Mouse (Mus musculus) c-Kit-positive CD71-positive TER-119-positive erythroid progenitor cells, embryonic 14.5 days (primary cell): Measurements from ENCODE around the gene Evi2a.
A peak's percentile ranks its signal among the peaks of the same experiment; 100 is the strongest.

Source experiments
- DNase-seq: peaks from one replicate; pipeline ENCODE4 v3.0.0-alpha.2; 2013; ENCODE audit warnings: low spot score

Gene Evi2a

DNA sequence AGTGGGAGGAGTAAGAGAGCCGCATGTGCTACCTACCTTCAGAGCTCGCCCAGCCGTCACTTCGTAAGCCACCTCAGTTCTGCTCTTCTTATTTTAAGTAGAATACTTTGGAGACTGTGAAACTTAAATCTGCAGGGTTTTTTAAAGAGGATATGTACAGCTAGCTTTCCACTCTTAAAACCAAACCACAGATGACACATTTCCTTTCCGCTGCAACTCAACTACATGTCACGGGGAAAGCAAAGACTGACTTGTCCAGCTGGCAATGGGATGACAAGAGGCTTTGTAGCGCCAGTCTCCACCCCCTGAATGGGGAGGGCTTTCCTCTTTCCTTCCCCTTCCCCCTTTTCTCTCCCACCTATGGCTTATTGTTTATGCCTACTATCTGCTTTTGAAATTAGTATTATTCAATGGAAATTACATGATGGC, at the start of gene Evi2a, which contains the start of gene Evi2:
Gene Evi2a, minus strand, starts transcription at position 277 of the 429 bp plus-strand sequence.
Gene Evi2, minus strand, starts transcription at position 257 of the 429 bp plus-strand sequence.
- no peak for DNase-seq

GRCm38 (mm10) chr11:79577741-79578140, 47.3 kb upstream of the Evi2a start:
- peak; percentile 71 for DNase-seq

- no peak for DNase-seq
Observed at GRCm38 (mm10) chr11:79575383-79576073, 45.1 kb upstream of the Evi2a start.

- DNase-seq = no peak
Observed at GRCm38 (mm10) chr11:79573836-79574235, 43.4 kb upstream of the Evi2a start.

DNA sequence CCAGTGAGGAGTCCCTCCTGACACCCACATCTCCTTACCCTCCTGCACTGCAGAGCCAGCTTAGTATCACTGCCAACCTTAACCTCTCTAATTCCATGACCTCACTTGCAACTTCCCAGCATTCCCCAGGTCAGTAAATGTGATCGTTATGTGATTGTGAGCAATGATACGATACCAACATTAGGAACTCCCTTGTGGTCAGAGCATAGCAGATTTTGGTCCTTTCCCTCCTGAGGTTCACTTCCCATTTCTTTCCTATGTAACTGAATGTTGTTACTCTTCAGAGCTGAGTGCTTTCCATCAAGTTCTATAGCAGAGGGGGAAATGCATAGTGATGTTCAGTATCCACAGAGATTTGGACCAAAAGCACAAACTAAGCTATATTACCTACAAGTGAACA, 39.9 kb upstream of the Evi2a start:
- no peak for DNase-seq

GRCm38 (mm10) chr11:79568197-79568911, 37.9 kb upstream of the Evi2a start:
- DNase-seq = no peak

GRCm38 (mm10) chr11:79566947-79567346, 36.5 kb upstream of the Evi2a start:
- no peak for DNase-seq

DNA sequence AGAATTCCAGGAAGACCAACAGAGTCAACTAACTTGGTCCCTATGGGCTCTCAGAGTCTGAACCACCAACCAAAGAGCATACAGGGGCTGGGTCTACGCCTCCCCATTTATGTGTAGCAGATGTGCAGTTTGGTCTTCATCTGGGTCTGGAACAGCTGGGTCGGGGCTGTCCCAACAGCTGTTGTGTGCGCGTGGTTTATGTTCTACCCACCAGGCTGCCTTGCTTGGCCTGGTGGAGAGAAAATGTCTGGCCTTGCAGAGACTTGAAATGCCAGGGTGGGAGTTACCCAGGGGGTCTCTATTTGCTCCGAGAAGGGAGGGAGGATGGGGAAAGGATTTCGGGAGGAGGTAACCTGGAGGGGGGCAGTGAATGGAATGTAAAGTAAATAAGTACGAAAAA, 33.1 kb upstream of the Evi2a start:
- DNase-seq = no peak

DNA sequence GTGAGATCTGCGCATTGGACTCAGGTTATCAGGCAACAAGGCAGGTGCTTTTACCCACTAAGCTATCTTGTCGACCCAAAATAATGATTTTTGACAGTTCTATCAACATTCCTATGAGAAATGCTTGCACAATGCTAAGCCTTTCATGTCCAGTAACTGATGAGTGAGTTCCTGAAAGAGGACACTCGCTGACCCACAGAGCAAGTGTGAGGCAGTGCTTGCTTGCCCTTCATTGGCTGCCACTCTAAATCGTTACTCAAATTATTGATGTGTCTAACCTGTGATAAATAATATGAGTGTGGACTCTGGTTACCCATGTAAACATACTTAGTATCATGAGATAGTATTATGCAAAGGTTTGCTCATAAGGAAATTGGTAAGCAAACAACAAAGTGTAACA, 30.1 kb upstream of the Evi2a start:
- no peak for DNase-seq

DNA sequence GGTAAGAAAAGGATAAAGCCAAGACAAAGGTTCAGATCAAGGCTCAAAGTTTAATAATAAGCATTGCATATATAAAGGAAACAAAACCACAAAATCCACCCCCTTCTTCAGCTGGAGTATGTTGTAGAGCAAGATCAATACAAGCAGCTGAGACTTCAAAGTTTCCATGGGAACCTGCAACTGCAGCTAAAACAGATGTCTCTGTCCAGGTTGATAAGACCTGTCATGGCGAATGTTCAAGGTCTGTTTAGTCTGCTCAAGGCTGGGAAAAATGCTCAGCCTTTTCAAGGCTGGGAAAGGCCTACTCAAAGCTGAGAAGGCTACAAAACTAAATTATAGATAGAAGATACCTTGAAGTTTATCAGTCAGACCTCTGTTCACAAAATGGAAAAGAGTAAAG, 22.2 kb upstream of the Evi2a start:
- DNase-seq = peak; percentile 34

GRCm38 (mm10) chr11:79536293-79536692, 5.9 kb upstream of the Evi2a start:
- DNase-seq = no peak

DNA sequence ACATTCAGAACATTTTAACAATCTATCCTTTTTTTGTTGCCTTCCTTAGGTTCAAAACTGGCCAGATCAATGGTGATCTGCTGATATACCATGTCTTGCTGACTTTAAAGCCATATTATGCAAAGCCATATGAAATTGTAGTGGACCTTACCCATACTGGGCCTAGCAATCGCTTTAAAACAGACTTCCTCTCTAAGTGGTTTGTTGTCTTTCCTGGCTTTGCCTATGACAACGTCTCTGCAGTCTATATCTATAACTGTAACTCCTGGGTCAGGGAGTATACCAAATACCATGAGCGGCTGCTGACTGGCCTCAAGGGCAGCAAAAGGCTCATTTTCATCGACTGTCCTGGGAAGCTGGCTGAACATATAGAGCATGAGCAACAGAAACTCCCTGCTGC, 5.1 kb upstream of the Evi2a start:
- DNase-seq = no peak

DNA sequence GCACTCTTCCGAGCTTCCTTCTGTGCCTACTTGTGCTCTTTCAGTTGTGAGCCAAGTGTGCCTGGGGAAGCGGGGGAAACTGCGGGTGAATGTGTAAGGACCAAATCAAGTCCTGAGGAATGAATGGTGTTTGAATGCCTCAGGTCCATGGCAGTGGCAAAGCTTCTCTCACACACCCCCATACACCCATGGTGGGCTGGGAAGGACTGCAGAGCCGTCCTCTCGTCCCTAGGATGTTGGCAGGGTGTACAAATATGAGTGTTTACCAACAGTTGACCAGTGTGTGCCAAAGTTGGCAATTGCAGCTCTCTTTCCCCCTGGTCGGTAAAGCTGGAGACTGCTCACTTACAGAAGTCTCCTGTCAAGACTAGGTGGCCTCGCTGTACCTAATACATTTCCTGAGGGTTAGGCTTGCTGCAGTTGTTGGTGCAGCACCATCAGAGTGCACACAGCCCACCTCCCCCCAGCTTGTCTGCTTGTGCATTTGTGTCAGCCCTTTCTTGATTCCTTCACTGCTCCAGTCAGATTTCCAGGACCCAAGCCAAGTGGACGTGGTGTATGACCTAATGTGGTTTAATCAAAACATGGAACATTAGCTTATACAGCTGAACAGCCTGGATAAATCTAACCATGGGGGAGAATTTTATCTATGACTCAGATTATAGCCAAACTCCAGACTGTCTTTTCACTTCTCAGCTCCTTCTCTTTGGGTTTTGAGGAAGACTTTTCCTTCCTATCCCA, 3.7 kb upstream of the Evi2a start:
- no peak for DNase-seq

- DNase-seq = no peak
Observed at GRCm38 (mm10) chr11:79533311-79533710, 2.9 kb upstream of the Evi2a start.

DNA sequence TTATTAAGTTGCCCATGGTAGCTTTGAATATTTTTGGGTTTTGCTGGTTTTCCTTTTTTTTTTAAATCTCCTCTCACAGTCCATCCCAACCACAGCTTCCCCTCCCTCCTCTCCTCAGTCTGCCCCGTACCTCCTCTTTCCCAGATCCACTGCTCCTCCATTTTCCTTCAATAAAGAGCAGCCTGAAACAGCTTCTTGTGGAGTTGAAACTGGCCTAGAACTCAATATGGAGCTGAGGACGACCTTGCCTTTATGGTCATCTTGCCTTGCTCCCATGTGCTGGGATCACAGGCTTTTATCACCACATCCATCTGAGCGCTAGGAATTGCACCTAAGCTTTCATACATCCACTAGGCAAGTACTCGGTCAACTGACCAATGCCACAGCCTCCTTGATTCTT, 1.1 kb upstream of the Evi2a start:
- DNase-seq = no peak

GRCm38 (mm10) chr11:79530774-79531173, 365 bp upstream of the Evi2a start:
- no peak for DNase-seq

GRCm38 (mm10) chr11:79529736-79530135, 673 bp downstream of the Evi2a start:
- DNase-seq = no peak

DNA sequence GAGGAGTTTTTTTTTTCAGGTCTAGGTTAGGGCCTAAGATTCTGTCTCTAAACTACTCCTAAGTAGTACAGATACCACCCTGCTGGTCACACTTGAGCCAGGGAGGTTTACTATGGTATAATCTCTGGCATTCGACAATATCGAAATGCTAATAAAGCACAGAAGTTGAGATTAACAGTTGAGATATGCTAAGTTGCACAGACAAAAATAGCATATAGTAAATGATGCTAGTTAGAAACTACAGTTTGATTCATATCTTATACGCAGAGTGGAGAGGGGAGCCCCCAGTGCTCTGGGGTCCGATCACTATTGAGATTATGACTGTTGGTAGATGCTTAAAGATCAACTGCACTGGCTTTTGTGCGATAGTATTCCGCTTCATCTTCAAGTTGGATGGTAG, 1.2 kb downstream of the Evi2a start:
- DNase-seq = no peak

DNA sequence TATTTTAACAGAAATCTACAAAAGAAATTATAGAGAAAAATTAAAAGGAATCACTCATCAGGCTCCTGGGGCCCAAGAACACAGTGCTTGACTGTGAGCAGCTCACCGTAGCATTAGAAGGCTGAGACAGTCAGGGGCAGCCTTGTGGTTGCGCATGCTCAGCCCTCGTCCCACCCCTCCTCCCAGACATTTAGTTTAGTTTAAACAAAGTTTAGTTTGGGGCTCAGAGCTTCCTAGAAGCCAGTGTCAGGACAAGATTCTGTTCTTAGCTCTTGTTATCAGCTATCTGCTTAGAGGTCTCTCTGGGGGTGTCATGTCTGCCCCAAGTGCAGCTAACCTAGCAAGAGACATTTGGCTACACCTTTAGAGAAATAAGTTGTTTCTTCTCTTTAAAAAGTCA, 1.8 kb downstream of the Evi2a start:
- no peak for DNase-seq

- DNase-seq = no peak
Observed at GRCm38 (mm10) chr11:79527739-79528384, 2.5 kb downstream of the Evi2a start.

- no peak for DNase-seq
Observed at GRCm38 (mm10) chr11:79527015-79527738, 3.2 kb downstream of the Evi2a start.

DNA sequence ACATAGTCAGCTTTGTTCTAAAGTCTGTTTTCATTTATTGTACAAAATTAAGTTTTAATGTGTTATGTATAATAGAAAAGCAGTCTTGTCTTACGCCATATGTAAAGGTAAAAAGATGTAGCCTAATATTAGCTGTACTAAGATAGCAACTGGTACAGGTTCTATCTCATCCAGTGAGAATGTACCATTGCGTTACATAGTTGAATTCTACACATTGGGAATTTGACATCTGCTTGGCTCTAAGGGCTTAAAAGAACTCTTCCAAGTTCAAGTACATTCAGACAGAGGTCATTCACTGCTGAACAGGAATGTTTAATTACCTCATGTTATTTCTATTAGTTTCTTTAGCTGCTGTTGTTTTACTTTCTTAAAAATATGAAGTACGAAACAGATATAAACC, 3.9 kb downstream of the Evi2a start:
- DNase-seq = no peak
